Mouse (Mus musculus) spleen, adult 2 months (tissue): ENCODE measurements at regions not wholly inside any gene's neighbourhood (a gene's known extent, or its start where the extent isn't known, plus 50 kb on each side); places are given as distances from the start of the nearest gene placed in this dataset.

Experiments
- DNase-seq, 2 experiments: peaks; one replicate each; pipeline versions ENCODE4 v3.0.0 to v3.0.0-alpha.2; 2012 to 2021; ENCODE audit warnings: low spot score in 2 of 2, low read depth in 1 of 2
- H3K27ac ChIP-seq: fragments of 200-500 bp; 2 replicates; pipeline ENCODE4 v1.5.1; 2012; ENCODE audit warnings: low read length, inconsistent platforms; ENCODE audit not compliant: insufficient read depth
- H3K27me3 ChIP-seq: fragments of 200-500 bp; 2 replicates; pipeline ENCODE4 v1.6.1; 2012; ENCODE audit warnings: mild to moderate bottlenecking, moderate library complexity, low read length, inconsistent platforms; ENCODE audit not compliant: control insufficient read depth, insufficient read depth
- H3K36me3 ChIP-seq: fragments of 200-500 bp; 2 replicates; pipeline ENCODE4 v1.6.1; 2012; ENCODE audit warnings: mild to moderate bottlenecking, low read length, inconsistent platforms; ENCODE audit not compliant: control insufficient read depth, insufficient read depth
- H3K4me1 ChIP-seq: fragments of 200-500 bp; 2 replicates; pipeline ENCODE4 v1.6.1; 2011; ENCODE audit warnings: inconsistent platforms; ENCODE audit not compliant: control insufficient read depth, insufficient read depth, insufficient read length
- H3K4me3 ChIP-seq: fragments of 200-500 bp; 2 replicates; pipeline ENCODE4 v1.5.1; 2011; ENCODE audit warnings: mild to moderate bottlenecking, inconsistent platforms; ENCODE audit not compliant: insufficient read depth, insufficient read length; ENCODE audit errors: extremely low read depth
- CTCF ChIP-seq: fragments of 200-500 bp; IDR thresholded peaks from 2 replicates; pipeline ENCODE4 v1.5.1; 2011; ENCODE audit warnings: mild to moderate bottlenecking, inconsistent platforms; ENCODE audit not compliant: insufficient read depth, insufficient read length, insufficient replicate concordance; ENCODE audit errors: extremely low read depth
- POLR2A ChIP-seq: fragments of 200-500 bp; IDR thresholded peaks from 2 replicates; pipeline ENCODE4 v1.6.1; 2011; ENCODE audit warnings: low read depth, low read length, inconsistent platforms
- WGBS: fragments of 180-500 bp; shearing (Covaris S2); methylation state at CpG from one replicate; pipeline ENCODE4 v1.1.7; 2018; 5-methylcytosine and 5-hydroxymethylcytosine counted together

- no peaks in the 10 kb centered on the region for H3K36me3 ChIP-seq
- no peak for DNase-seq
- 61% methylated on average over 5 of the region's 5 CpGs for WGBS
- peak overlapping the region; percentile 37; the same call in 1 of the 2 replicates for H3K27ac ChIP-seq
- H3K4me1 ChIP-seq = no peaks in the 10 kb centered on the region; the same call in 1 of the 2 replicates
- no peak overlapping the region for H3K4me3 ChIP-seq
- no peak for TF ChIP-seq POLR2A
- no peak for TF ChIP-seq CTCF
- H3K27me3 ChIP-seq = no peaks in the 10 kb centered on the region
Measured at GRCm38 (mm10) chr11:86419810-86420483, 62.5 kb upstream of the Med13 start.

GRCm38 (mm10) chr11:86428926-86429325 lies 55.5 kb upstream of the Rnft1 start:
- peak overlapping the region; percentile 64 for H3K27ac ChIP-seq
- DNase-seq = no peak
- peaks cover 8% of the 10 kb centered on the region; the same call in 1 of the 2 replicates for H3K4me1 ChIP-seq
- H3K4me3 ChIP-seq = no peak overlapping the region
- no peak for TF ChIP-seq CTCF
- TF ChIP-seq POLR2A = no peak
- H3K36me3 ChIP-seq = no peaks in the 10 kb centered on the region
- H3K27me3 ChIP-seq = no peaks in the 10 kb centered on the region
- 37% methylated on average over 3 of the region's 3 CpGs for WGBS

GRCm38 (mm10) chr11:86430287-86430686 lies 54.2 kb upstream of the Rnft1 start:
- no peak for TF ChIP-seq POLR2A
- H3K4me1 ChIP-seq = peaks cover 8% of the 10 kb centered on the region; the same call in 1 of the 2 replicates
- WGBS = 84% methylated on average over 2 of the region's 2 CpGs

GRCm38 (mm10) chr11:86431550-86431949 lies 52.9 kb upstream of the Rnft1 start:
- TF ChIP-seq CTCF (no peak), POLR2A (no peak)
- Histone ChIP-seq H3K4me3 (no peak overlapping the region), H3K27me3 (no peaks in the 10 kb centered on the region), H3K27ac (no peak overlapping the region), H3K36me3 (no peaks in the 10 kb centered on the region), H3K4me1 (peaks cover 13% of the 10 kb centered on the region; the same call in 1 of the 2 replicates)
- WGBS = 90% methylated on average over 5 of the region's 5 CpGs
- DNase-seq = no peak

More at GRCm38 (mm10) chr11:86430287-86430686, 54.2 kb upstream of the Rnft1 start:
- Histone ChIP-seq H3K27me3 (no peaks in the 10 kb centered on the region), H3K4me3 (no peak overlapping the region), H3K27ac (no peak overlapping the region), H3K36me3 (no peaks in the 10 kb centered on the region)
- no peak for DNase-seq

- H3K4me3 ChIP-seq = no peak overlapping the region
- WGBS = 94% methylated on average over 8 of the region's 8 CpGs
Measured at GRCm38 (mm10) chr11:86434106-86434505, 50.4 kb upstream of the Rnft1 start.

More at GRCm38 (mm10) chr11:86434106-86434505, 50.4 kb upstream of the Rnft1 start:
- no peaks in the 10 kb centered on the region for H3K27me3 ChIP-seq
- H3K4me1 ChIP-seq = peaks cover 8% of the 10 kb centered on the region; the same call in 1 of the 2 replicates
- no peaks in the 10 kb centered on the region for H3K36me3 ChIP-seq
- DNase-seq = no peak
- TF ChIP-seq POLR2A (no peak), CTCF (no peak)
- no peak overlapping the region for H3K27ac ChIP-seq
